Mouse (Mus musculus) CD8-positive naive resting alpha-beta T cell, adult 57 days (primary cell): ENCODE measurements around the gene Elovl3. TPM values are rescaled to one million over a fixed set of nuclear protein-coding genes. Genes with fewer than 3 reads are reported as not detected.

Experiments
- total RNA-seq: library from RNA; stranded (reverse); gene quantifications from one replicate; pipeline ENCODE4 v1.2.4, GENCODE M21; 2023

Gene Elovl3
- total RNA-seq = not detected

GRCm38 (mm10) chr19:46131694-46132525 lies at the start of gene Elovl3:
Elovl3 (plus strand) TSS chr19:46131897.

GRCm38 (mm10) chr19:46147511-46148371 lies 16.0 kb downstream of the Elovl3 start, which contains the start of gene Pitx3:
Pitx3 (minus strand) TSS chr19:46148326.

GRCm38 (mm10) chr19:46152127-46152803 lies 20.6 kb downstream of the Elovl3 start, which contains the start of gene Gbf1:
Gbf1 (plus strand) TSS chr19:46152509.

Other genes with a start within 250 kb of the Elovl3 start
- gene Armh3, start 133.4 kb upstream of the Elovl3 start, total RNA-seq = 15.2 TPM
- 7.8 TPM for gene Hps6, start 128.4 kb upstream of the Elovl3 start, total RNA-seq
- gene Pprc1, start 87.0 kb upstream of the Elovl3 start, total RNA-seq = 108 TPM
- 364 TPM for gene Ldb1, start 86.7 kb upstream of the Elovl3 start, total RNA-seq
- gene Nolc1, start 56.0 kb upstream of the Elovl3 start, total RNA-seq = 75.6 TPM
- not detected for gene Pitx3, start 16.4 kb downstream of the Elovl3 start, total RNA-seq
- 103 TPM for gene Gbf1, start 20.6 kb downstream of the Elovl3 start, total RNA-seq
- gene Nfkb2, start 172.4 kb downstream of the Elovl3 start, total RNA-seq = 63.7 TPM
- 1.8 TPM for gene Psd, start 195.3 kb downstream of the Elovl3 start, total RNA-seq
- gene Fbxl15, start 196.3 kb downstream of the Elovl3 start, total RNA-seq = 3.6 TPM
- 38.3 TPM for gene Cuedc2, start 206.8 kb downstream of the Elovl3 start, total RNA-seq
- 1.9 TPM for gene Mfsd13a, start 209.2 kb downstream of the Elovl3 start, total RNA-seq
- gene 2310034G01Rik, start 218.4 kb downstream of the Elovl3 start, total RNA-seq = not detected